ENCODE assay signal across 8 mouse cellular contexts in genomic region chr19:29812581-29813460, GRCm38 (mm10). TPM values are rescaled to one million over a fixed set of nuclear protein-coding genes. Genes with fewer than 3 reads are reported as not detected.
DNase-seq lines count a peak whose midpoint lies in the region; ATAC-seq and TF ChIP-seq lines count a peak whose summit lies in the region.

Gene Ranbp6, minus strand, starts transcription at chr19:29812974.

- ATAC-seq in embryonic facial prominence, embryonic 13.5 days (ENCODE audit: insufficient number of reproducible peaks, insufficient read depth, low FRiP score, low TSS enrichment, low read depth) = peak; percentile 91
- peak; percentile 97 for ATAC-seq in limb, embryonic 13.5 days (ENCODE audit: low FRiP score, low read depth)
- peak; percentile 97 for ATAC-seq in midbrain, embryonic 15.5 days (replicated peaks)

- no peaks in the 10 kb centered on the region; the same call in 1 of the 2 replicates for H3K79me2 ChIP-seq in heart, adult 2 months (replicated peaks; ENCODE audit: control insufficient read depth, insufficient read depth, low read length)

- peak; percentile 83 for DNase-seq in 416B (ENCODE audit: low read depth)
- peak; percentile 78 to 82 for DNase-seq in adrenal gland, postnatal 4 days (ENCODE audit: low spot score in 2 of 2)
- DNase-seq in heart, adult 2 months = peak; percentile 93 to 95
- peak; percentile 85 to 90 for DNase-seq in kidney, adult 8-10 months
- DNase-seq in spleen, adult 18-20 months = peak; percentile 84 to 93

- peaks cover 27% of the 10 kb centered on the region for H3K36me3 ChIP-seq in embryonic facial prominence, embryonic 13.5 days
- H3K36me3 ChIP-seq in heart, adult 2 months (ENCODE audit: control insufficient read depth, insufficient read depth, low read length) = peaks cover 26% of the 10 kb centered on the region
- peaks cover 32% of the 10 kb centered on the region for H3K36me3 ChIP-seq in limb, embryonic 13.5 days
- peaks cover 18% of the 10 kb centered on the region for H3K36me3 ChIP-seq in midbrain, embryonic 15.5 days (replicated peaks)

- H3K4me3 ChIP-seq in embryonic facial prominence, embryonic 13.5 days = peak within 1 kb of the TSS; percentile 68
- peak within 1 kb of the TSS; percentile 73 for H3K4me3 ChIP-seq in heart, adult 2 months
- peak within 1 kb of the TSS; percentile 79 for H3K4me3 ChIP-seq in limb, embryonic 13.5 days
- H3K4me3 ChIP-seq in midbrain, embryonic 15.5 days = peak within 1 kb of the TSS; percentile 86

- no peak for TF ChIP-seq CTCF in heart, adult 2 months (IDR thresholded peaks at IDR 0.05)

- TF ChIP-seq EP300 in heart, adult 2 months (IDR thresholded peaks at IDR 0.05; ENCODE audit: insufficient read depth, low read depth, low read length) = 0 out of 2 replicates have a peak, but pooled peaks have one; percentile 17

- TF ChIP-seq POLR2A in heart, adult 2 months (IDR thresholded peaks at IDR 0.05; ENCODE audit: insufficient read depth, low read depth, low read length) = peak; percentile 91

- intact Hi-C loops in heart, adult 2 months (cut with DNase I) = no loop called here

- no peaks in the 10 kb centered on the region for H3K9me3 ChIP-seq in embryonic facial prominence, embryonic 13.5 days
- H3K9me3 ChIP-seq in limb, embryonic 13.5 days = no peaks in the 10 kb centered on the region
- H3K9me3 ChIP-seq in midbrain, embryonic 15.5 days = no peaks in the 10 kb centered on the region

- peak within 1 kb of the TSS; percentile 58; the same call in 1 of the 2 replicates for H3K27ac ChIP-seq in embryonic facial prominence, embryonic 13.5 days
- peak within 1 kb of the TSS; percentile 90 for H3K27ac ChIP-seq in heart, adult 2 months
- peak within 1 kb of the TSS; percentile 52; the same call in 1 of the 2 replicates for H3K27ac ChIP-seq in limb, embryonic 13.5 days
- peak within 1 kb of the TSS; percentile 78 for H3K27ac ChIP-seq in midbrain, embryonic 15.5 days

- peaks cover 12% of the 10 kb centered on the region for H3K4me1 ChIP-seq in embryonic facial prominence, embryonic 13.5 days
- peaks cover 5% of the 10 kb centered on the region for H3K4me1 ChIP-seq in heart, adult 2 months (ENCODE audit: control insufficient read depth, insufficient read depth, low read length)
- peaks cover 17% of the 10 kb centered on the region for H3K4me1 ChIP-seq in limb, embryonic 13.5 days
- H3K4me1 ChIP-seq in midbrain, embryonic 15.5 days = peaks cover 40% of the 10 kb centered on the region

- no peaks in the 10 kb centered on the region for H3K27me3 ChIP-seq in embryonic facial prominence, embryonic 13.5 days
- H3K27me3 ChIP-seq in heart, adult 2 months (ENCODE audit: control insufficient read depth, insufficient read depth, low read length) = no peaks in the 10 kb centered on the region
- H3K27me3 ChIP-seq in limb, embryonic 13.5 days = 0 out of 2 replicates have a peak, but pooled peaks cover 2% of the 10 kb centered on the region
- H3K27me3 ChIP-seq in midbrain, embryonic 15.5 days (replicated peaks) = no peaks in the 10 kb centered on the region

- H3K9ac ChIP-seq in embryonic facial prominence, embryonic 13.5 days = peak within 1 kb of the TSS; percentile 82
- peak within 1 kb of the TSS; percentile 78 for H3K9ac ChIP-seq in heart, adult 2 months (ENCODE audit: low read depth, low read length)
- peak within 1 kb of the TSS; percentile 78 for H3K9ac ChIP-seq in limb, embryonic 13.5 days
- peak within 1 kb of the TSS; percentile 80 for H3K9ac ChIP-seq in midbrain, embryonic 15.5 days

- H3K4me2 ChIP-seq in embryonic facial prominence, embryonic 13.5 days = peak within 1 kb of the TSS; percentile 68
- peak within 1 kb of the TSS; percentile 77 for H3K4me2 ChIP-seq in limb, embryonic 13.5 days (replicated peaks)
- H3K4me2 ChIP-seq in midbrain, embryonic 15.5 days = peak within 1 kb of the TSS; percentile 85

- whole genome bisulfite sequencing in embryonic facial prominence, embryonic 13.5 days = under 1% methylated on average over 47 of the region's 47 CpGs
- under 1% methylated on average over 47 of the region's 47 CpGs for WGBS in heart, adult 2 months
- WGBS in limb, embryonic 13.5 days = 1% methylated on average over 47 of the region's 47 CpGs
- under 1% methylated on average over 47 of the region's 47 CpGs for WGBS in midbrain, embryonic 15.5 days

RNA-seq across cellular contexts. Expression of gene Ranbp6, which starts in this region (rescaled TPM):
- total RNA-seq in adrenal gland, postnatal 4 days (2021) = 10 to 100 TPM; 17.0 to 17.3 TPM
- 18.3 and 21.1 TPM in 2 replicates for polyA plus RNA-seq in embryonic facial prominence, embryonic 13.5 days (2015; fragmentation: Nextera tagmentation; extraction: Ambion mirVana)
- total RNA-seq in heart, adult 2 months (2021) = 10 to 100 TPM; 13.4 to 14.2 TPM
- polyA plus RNA-seq in heart, adult 2 months (2012; rRNA removed) = 2.8 and 7.9 TPM in 2 replicates
- 21.6 and 23.4 TPM in 2 replicates for polyA plus RNA-seq in limb, embryonic 13.5 days (2015; fragmentation: Nextera tagmentation; extraction: Ambion mirVana)
- polyA plus RNA-seq in midbrain, embryonic 15.5 days (2015; fragmentation: Nextera tagmentation; extraction: Ambion mirVana) = 47.7 and 52.4 TPM in 2 replicates

Comparison
In these comparisons a context has a peak if more than half of its experiments do, and no peak if none do; other contexts are left out.
1. Peak in every context shown above with its lines: DNase-seq, ATAC-seq, H3K4me3 ChIP-seq and H3K27ac ChIP-seq.